Mouse (Mus musculus) thymus, adult 2 months (tissue): ENCODE data around the gene Vmn1r127.
"Not testable (repeated sequence)": the region's sequence is repeated elsewhere in the genome, so short reads cannot be mapped to it uniquely, and the experiment has no call there.

Experiments
- CTCF ChIP-seq: fragments of 200-500 bp; IDR thresholded peaks from 2 replicates; pipeline ENCODE4 v1.5.1; 2012; ENCODE audit warnings: mild to moderate bottlenecking, control low read depth, low read length, moderate library complexity, borderline replicate concordance; ENCODE audit not compliant: control insufficient read depth, poor library complexity, insufficient read depth; ENCODE audit errors: extremely low read depth
- POLR2A ChIP-seq: fragments of 200-500 bp; IDR thresholded peaks from 2 replicates; pipeline ENCODE4 v1.6.1; 2012; ENCODE audit warnings: mild to moderate bottlenecking, low read length, control low read depth, moderate library complexity; ENCODE audit not compliant: control insufficient read depth, poor library complexity, insufficient read depth; ENCODE audit errors: extremely low read depth

DNA sequence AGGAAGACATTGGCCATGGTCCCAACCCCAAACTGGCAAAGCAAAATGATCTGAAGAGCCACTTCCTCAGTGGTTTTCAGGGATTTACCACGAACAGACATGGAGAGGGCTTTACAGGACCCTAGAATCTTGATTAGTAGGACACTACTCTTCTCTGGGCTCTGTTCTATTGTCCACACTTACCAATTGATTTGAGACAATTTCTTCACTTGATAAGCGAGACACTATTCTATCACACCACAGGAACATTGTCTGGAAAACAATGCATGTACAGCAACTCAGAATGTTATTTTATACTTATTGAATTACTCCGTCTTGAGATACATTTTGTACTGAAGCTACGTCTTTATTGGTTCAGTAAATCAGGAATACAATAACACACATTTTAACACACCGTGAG, 18.3 kb downstream of the Vmn1r127 start, which contains the start of gene Vmn1r126:
- TF ChIP-seq POLR2A, CTCF: not testable (repeated sequence)
